Mouse (Mus musculus): ENCODE results near the gene Def6.

DNA sequence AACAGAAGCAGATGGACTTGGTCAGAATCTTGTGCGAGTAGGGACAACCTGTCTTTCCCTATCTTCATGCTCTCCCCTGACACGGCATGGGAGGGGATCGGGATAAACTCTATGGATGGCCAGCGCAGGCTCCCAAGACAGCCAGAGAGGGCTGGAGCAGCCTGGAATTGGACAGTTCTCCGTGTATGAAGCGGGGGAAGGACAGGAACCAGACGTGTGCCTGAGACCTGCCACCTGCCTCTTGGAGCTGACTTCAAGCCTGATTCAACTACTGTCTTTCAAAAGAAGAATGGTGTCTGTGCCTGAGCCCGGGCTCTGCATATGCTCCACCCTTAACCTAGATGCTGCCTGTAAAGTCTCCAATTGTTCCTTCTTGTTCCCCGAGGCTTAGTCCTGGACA is 34.9 kb upstream of the Def6 start:
- TF ChIP-seq CTCF (IDR thresholded peaks at IDR 0.05 in 2 of 3, conservative IDR thresholded peaks at IDR 0.05 in 1 of 3; ENCODE audit: control insufficient read depth in 1 of 3, insufficient read depth in 1 of 3, low read depth in 2 of 3, low read length in 3 of 3, poor library complexity in 1 of 3, severe bottlenecking in 1 of 3) (no peak), HCFC1 (IDR thresholded peaks at IDR 0.05; ENCODE audit: low read depth, low read length) (no peak), GABPA (IDR thresholded peaks at IDR 0.05; ENCODE audit: low read depth, low read length) (no peak), MAFK (IDR thresholded peaks at IDR 0.05; ENCODE audit: borderline replicate concordance, low read depth, low read length) (no peak), GATA1 (IDR thresholded peaks at IDR 0.05; ENCODE audit: low read depth, low read length) (no peak), POLR2A (IDR thresholded peaks at IDR 0.05; ENCODE audit: control insufficient read depth in 1 of 2, insufficient read depth in 1 of 2, low read depth in 1 of 2, low read length in 2 of 2, poor library complexity in 1 of 2) (no peak)
